Mouse (Mus musculus): Measurements from ENCODE around the gene Plk3. TPM values are rescaled to one million over a fixed set of nuclear protein-coding genes. Genes with fewer than 3 reads are reported as not detected.

Plk3 gene
- polyA plus RNA-seq, 1 experiment from 2014 or later, result 17.7 TPM

GRCm38 (mm10) chr4:117124518-117125347, 9.0 kb downstream of the Plk3 start:
- WGBS, result 80% methylated on average over 14 of the region's 14 CpGs
- Histone ChIP-seq H3K27ac (peak overlapping the region; percentile 80), H3K36me3 (replicated peaks) (peaks cover 15% of the 10 kb centered on the region), H3K27me3 (no peaks in the 10 kb centered on the region), H3K9me3 (no peaks in the 10 kb centered on the region), H3K9ac (peak overlapping the region; percentile 56), H3K4me1 (peaks cover 34% of the 10 kb centered on the region), H3K4me2 (peak overlapping the region; percentile 24), H3K4me3 (replicated peaks) (no peak overlapping the region; the same call in 1 of the 2 replicates)
- ATAC-seq (ENCODE audit: low FRiP score), result no peak

GRCm38 (mm10) chr4:117124218-117124517, 9.6 kb downstream of the Plk3 start:
- no peak for ATAC-seq (ENCODE audit: low FRiP score)
- H3K9me3 ChIP-seq, result no peaks in the 10 kb centered on the region
- H3K27me3 ChIP-seq, result no peaks in the 10 kb centered on the region
- no peak overlapping the region for H3K4me2 ChIP-seq
- H3K36me3 ChIP-seq (replicated peaks), result peaks cover 12% of the 10 kb centered on the region
- no peak overlapping the region for H3K4me3 ChIP-seq (replicated peaks)
- no peak overlapping the region for H3K27ac ChIP-seq
- WGBS, result 96% methylated on average over 3 of the region's 3 CpGs
- H3K9ac ChIP-seq, result no peak overlapping the region
- peaks cover 36% of the 10 kb centered on the region for H3K4me1 ChIP-seq

GRCm38 (mm10) chr4:117123546-117124217, 10.1 kb downstream of the Plk3 start:
- Histone ChIP-seq H3K9me3 (no peaks in the 10 kb centered on the region), H3K27ac (no peak overlapping the region), H3K27me3 (no peaks in the 10 kb centered on the region), H3K36me3 (replicated peaks) (peaks cover 7% of the 10 kb centered on the region), H3K9ac (no peak overlapping the region), H3K4me3 (replicated peaks) (no peak overlapping the region), H3K4me1 (peaks cover 36% of the 10 kb centered on the region), H3K4me2 (no peak overlapping the region)
- WGBS, result 86% methylated on average over 7 of the region's 9 CpGs
- ATAC-seq (ENCODE audit: low FRiP score), result no peak

GRCm38 (mm10) chr4:117122209-117122608, 11.6 kb downstream of the Plk3 start:
- H3K4me1 ChIP-seq, result peaks cover 36% of the 10 kb centered on the region
- no peak overlapping the region for H3K4me2 ChIP-seq
- H3K36me3 ChIP-seq (replicated peaks), result no peaks in the 10 kb centered on the region
- no peaks in the 10 kb centered on the region for H3K27me3 ChIP-seq
- ATAC-seq (ENCODE audit: low FRiP score), result no peak
- WGBS, result 71% methylated on average over 4 of the region's 4 CpGs
- no peak overlapping the region for H3K4me3 ChIP-seq (replicated peaks)
- no peak overlapping the region for H3K9ac ChIP-seq
- H3K27ac ChIP-seq, result no peak overlapping the region
- no peaks in the 10 kb centered on the region for H3K9me3 ChIP-seq

GRCm38 (mm10) chr4:117120445-117121414, 13.0 kb downstream of the Plk3 start:
- no peaks in the 10 kb centered on the region for H3K36me3 ChIP-seq (replicated peaks)
- under 1% methylated on average over 69 of the region's 69 CpGs for WGBS
- H3K9me3 ChIP-seq, result no peaks in the 10 kb centered on the region
- H3K27ac ChIP-seq, result peak overlapping the region; percentile 89
- ATAC-seq (ENCODE audit: low FRiP score), result peak; percentile 94
- H3K4me1 ChIP-seq, result peaks cover 25% of the 10 kb centered on the region
- H3K27me3 ChIP-seq, result no peaks in the 10 kb centered on the region
- peak overlapping the region; percentile 68 for H3K4me3 ChIP-seq (replicated peaks)
- H3K4me2 ChIP-seq, result peak overlapping the region; percentile 99
- peak overlapping the region; percentile 70 for H3K9ac ChIP-seq

GRCm38 (mm10) chr4:117120052-117120444, 13.7 kb downstream of the Plk3 start:
- H3K4me1 ChIP-seq, result peaks cover 19% of the 10 kb centered on the region
- H3K4me3 ChIP-seq (replicated peaks), result peak overlapping the region; percentile 68
- no peaks in the 10 kb centered on the region for H3K9me3 ChIP-seq
- peak overlapping the region; percentile 89 for H3K27ac ChIP-seq
- WGBS, result 7% methylated on average over 10 of the region's 10 CpGs
- peak; percentile 21; the same call in 1 of the 2 replicates for ATAC-seq (ENCODE audit: low FRiP score)
- peak overlapping the region; percentile 99 for H3K4me2 ChIP-seq
- H3K27me3 ChIP-seq, result no peaks in the 10 kb centered on the region
- no peaks in the 10 kb centered on the region for H3K36me3 ChIP-seq (replicated peaks)
- peak overlapping the region; percentile 70 for H3K9ac ChIP-seq

- no peak for ATAC-seq (ENCODE audit: low FRiP score)
- peaks cover 14% of the 10 kb centered on the region for H3K4me1 ChIP-seq
- no peaks in the 10 kb centered on the region for H3K27me3 ChIP-seq
- peak overlapping the region; percentile 99 for H3K4me2 ChIP-seq
- H3K9me3 ChIP-seq, result no peaks in the 10 kb centered on the region
- peak overlapping the region; percentile 70 for H3K9ac ChIP-seq
- H3K36me3 ChIP-seq (replicated peaks), result no peaks in the 10 kb centered on the region
- 79% methylated on average over 5 of the region's 5 CpGs for WGBS
- H3K27ac ChIP-seq, result peak overlapping the region; percentile 89
- peak overlapping the region; percentile 68 for H3K4me3 ChIP-seq (replicated peaks)
These were observed 14.1 kb downstream of the Plk3 start for GRCm38 (mm10) chr4:117119636-117120035.

GRCm38 (mm10) chr4:117117931-117118330, 15.8 kb downstream of the Plk3 start:
- 97% methylated on average over 7 of the region's 7 CpGs for WGBS
- H3K9me3 ChIP-seq, result no peaks in the 10 kb centered on the region
- ATAC-seq (ENCODE audit: low FRiP score), result no peak

GRCm38 (mm10) chr4:117115592-117115991, 18.2 kb downstream of the Plk3 start:
- Histone ChIP-seq H3K4me3 (replicated peaks) (no peak overlapping the region), H3K27ac (no peak overlapping the region), H3K27me3 (no peaks in the 10 kb centered on the region), H3K9me3 (no peaks in the 10 kb centered on the region), H3K4me2 (no peak overlapping the region), H3K4me1 (peaks cover 6% of the 10 kb centered on the region), H3K9ac (no peak overlapping the region), H3K36me3 (replicated peaks) (peaks cover 13% of the 10 kb centered on the region)
- no peak for ATAC-seq (ENCODE audit: low FRiP score)
- 85% methylated on average over 5 of the region's 5 CpGs for WGBS

More at GRCm38 (mm10) chr4:117117931-117118330, 15.8 kb downstream of the Plk3 start:
- Histone ChIP-seq H3K36me3 (replicated peaks) (0 out of 2 replicates have a peak, but pooled peaks cover 2% of the 10 kb centered on the region), H3K4me1 (peaks cover 13% of the 10 kb centered on the region), H3K4me3 (replicated peaks) (no peak overlapping the region), H3K4me2 (no peak overlapping the region), H3K27ac (no peak overlapping the region), H3K9ac (no peak overlapping the region), H3K27me3 (no peaks in the 10 kb centered on the region)

GRCm38 (mm10) chr4:117113237-117113636, 20.5 kb downstream of the Plk3 start:
- H3K9me3 ChIP-seq, result no peaks in the 10 kb centered on the region
- WGBS, result 75% methylated on average over 1 of the region's 1 CpGs
- no peak for ATAC-seq (ENCODE audit: low FRiP score)
- no peak overlapping the region for H3K4me3 ChIP-seq (replicated peaks)
- H3K27ac ChIP-seq, result no peak overlapping the region
- no peak overlapping the region for H3K9ac ChIP-seq
- H3K27me3 ChIP-seq, result no peaks in the 10 kb centered on the region
- peaks cover 37% of the 10 kb centered on the region for H3K36me3 ChIP-seq (replicated peaks)
- no peak overlapping the region for H3K4me2 ChIP-seq
- H3K4me1 ChIP-seq, result no peaks in the 10 kb centered on the region

- peaks cover 44% of the 10 kb centered on the region for H3K36me3 ChIP-seq (replicated peaks)
- no peaks in the 10 kb centered on the region for H3K4me1 ChIP-seq
- WGBS, result 95% methylated on average over 11 of the region's 11 CpGs
- no peak overlapping the region for H3K9ac ChIP-seq
- no peak overlapping the region for H3K27ac ChIP-seq
- no peak overlapping the region for H3K4me2 ChIP-seq
- H3K4me3 ChIP-seq (replicated peaks), result no peak overlapping the region
- no peaks in the 10 kb centered on the region for H3K27me3 ChIP-seq
- ATAC-seq (ENCODE audit: low FRiP score), result no peak
- H3K9me3 ChIP-seq, result no peaks in the 10 kb centered on the region
These were observed 22.8 kb downstream of the Plk3 start for GRCm38 (mm10) chr4:117110985-117111384.

GRCm38 (mm10) chr4:117110249-117110648, 23.5 kb downstream of the Plk3 start:
- Histone ChIP-seq H3K36me3 (replicated peaks) (peaks cover 46% of the 10 kb centered on the region), H3K4me1 (no peaks in the 10 kb centered on the region)
- WGBS, result 92% methylated on average over 13 of the region's 13 CpGs

More at GRCm38 (mm10) chr4:117110249-117110648, 23.5 kb downstream of the Plk3 start:
- Histone ChIP-seq H3K27ac (no peak overlapping the region), H3K27me3 (no peaks in the 10 kb centered on the region), H3K4me3 (replicated peaks) (no peak overlapping the region), H3K9ac (no peak overlapping the region), H3K9me3 (no peaks in the 10 kb centered on the region), H3K4me2 (no peak overlapping the region)
- ATAC-seq (ENCODE audit: low FRiP score), result no peak
